In the genomic region with DNA sequence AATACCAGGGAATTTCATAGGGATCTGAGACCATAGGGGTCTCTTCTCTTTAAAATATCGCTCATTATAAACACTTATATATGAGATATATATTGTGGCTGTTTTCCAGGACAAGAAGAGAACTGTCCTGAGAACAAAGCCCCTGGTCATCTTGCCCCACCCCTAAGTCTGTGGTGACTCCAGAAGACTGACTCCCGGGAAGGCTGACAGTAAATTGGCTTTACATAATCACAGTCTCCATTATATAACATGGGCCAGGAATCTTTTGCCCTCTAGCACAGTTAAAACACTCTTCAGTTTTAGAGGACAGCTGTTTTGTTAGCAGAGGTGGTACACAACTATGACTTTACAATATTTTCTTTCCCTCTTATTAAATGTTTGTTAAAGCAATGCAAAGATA, we compare ENCODE assay signal across 16 mouse cellular contexts.
DNase-seq lines count a peak whose midpoint lies in the region; ATAC-seq and TF ChIP-seq lines count a peak whose summit lies in the region.
"Had no signal": no experiment of that assay in that cellular context is flagged by ENCODE, and none has a peak within 500 bp of the region (broad histone marks: within the 10 kb centered on the region; RNA-seq: fewer than 3 reads in every experiment).

No protein-coding gene starts in this region.

- no peak for TF ChIP-seq CTCF in heart, postnatal 0 days (IDR thresholded peaks at IDR 0.05; ENCODE audit: low read depth)
- TF ChIP-seq CTCF in liver, adult 2 months (IDR thresholded peaks at IDR 0.05; ENCODE audit: low read depth, low read length), result no peak

- peaks cover 47% of the 10 kb centered on the region for H3K4me1 ChIP-seq in heart, embryonic 10.5 days
- peaks cover 41% of the 10 kb centered on the region for H3K4me1 ChIP-seq in heart, postnatal 0 days (ENCODE audit: control insufficient read depth, insufficient read depth)
- H3K4me1 ChIP-seq in liver, adult 2 months (ENCODE audit: control insufficient read depth, insufficient read depth, low read length), result peaks cover 34% of the 10 kb centered on the region
- H3K4me1 ChIP-seq in liver, embryonic 12.5 days, result peaks cover 3% of the 10 kb centered on the region; the same call in 1 of the 2 replicates
- peaks cover 38% of the 10 kb centered on the region for H3K4me1 ChIP-seq in embryonic facial prominence, embryonic 15.5 days
- H3K4me1 ChIP-seq: megakaryocyte, embryonic 14.5 days had no signal

- H3K36me3 ChIP-seq in heart, embryonic 10.5 days, result no peaks in the 10 kb centered on the region
- 0 out of 2 replicates have a peak, but pooled peaks cover 3% of the 10 kb centered on the region for H3K36me3 ChIP-seq in heart, postnatal 0 days (replicated peaks; ENCODE audit: control insufficient read depth, insufficient read depth, low read length)
- H3K36me3 ChIP-seq in liver, adult 2 months (ENCODE audit: control insufficient read depth, insufficient read depth, low read length), result no peaks in the 10 kb centered on the region
- H3K36me3 ChIP-seq in liver, embryonic 12.5 days, result no peaks in the 10 kb centered on the region
- no peaks in the 10 kb centered on the region for H3K36me3 ChIP-seq in embryonic facial prominence, embryonic 15.5 days
- H3K36me3 ChIP-seq: midbrain, embryonic 13.5 days; stomach, embryonic 15.5 days had no signal

- no peak overlapping the region for H3K27ac ChIP-seq in heart, embryonic 10.5 days
- H3K27ac ChIP-seq in heart, postnatal 0 days (ENCODE audit: low read depth), result peak overlapping the region; percentile 41
- H3K27ac ChIP-seq in liver, adult 2 months (replicated peaks; ENCODE audit: insufficient read depth, low read depth, low read length), result peak overlapping the region; percentile 90
- H3K27ac ChIP-seq in liver, embryonic 12.5 days, result no peak overlapping the region
- H3K27ac ChIP-seq in embryonic facial prominence, embryonic 15.5 days (replicated peaks), result peak overlapping the region; percentile 63; the same call in 1 of the 2 replicates
- H3K27ac ChIP-seq: midbrain, embryonic 13.5 days; stomach, embryonic 15.5 days had no signal

- H3K27me3 ChIP-seq in heart, embryonic 10.5 days (ENCODE audit: insufficient read depth, poor library complexity, severe bottlenecking), result no peaks in the 10 kb centered on the region
- no peaks in the 10 kb centered on the region for H3K27me3 ChIP-seq in heart, postnatal 0 days (ENCODE audit: control insufficient read depth, insufficient read depth, low read length)
- H3K27me3 ChIP-seq in liver, adult 2 months (ENCODE audit: control insufficient read depth, insufficient read depth, low read length), result no peaks in the 10 kb centered on the region
- H3K27me3 ChIP-seq in liver, embryonic 12.5 days (replicated peaks), result no peaks in the 10 kb centered on the region
- no peaks in the 10 kb centered on the region for H3K27me3 ChIP-seq in embryonic facial prominence, embryonic 15.5 days
- H3K27me3 ChIP-seq: megakaryocyte, embryonic 14.5 days; midbrain, embryonic 13.5 days; stomach, embryonic 15.5 days had no signal

- no peak for TF ChIP-seq EP300 in heart, postnatal 0 days (IDR thresholded peaks at IDR 0.05; ENCODE audit: low read depth)

- intact Hi-C loops in heart, postnatal 25 days (cut with DNase I), result loop anchor here (10.0 kb wide), 1 partner anchor 56 kb away; no protein-coding TSS in a partner anchor

- H3K4me2 ChIP-seq in heart, postnatal 0 days (ENCODE audit: low read depth, low read length), result no peak overlapping the region
- no peak overlapping the region for H3K4me2 ChIP-seq in liver, embryonic 12.5 days
- no peak overlapping the region for H3K4me2 ChIP-seq in embryonic facial prominence, embryonic 15.5 days (replicated peaks)
- H3K4me2 ChIP-seq: midbrain, embryonic 13.5 days; stomach, embryonic 15.5 days had no signal

- no peak for TF ChIP-seq POLR2A in liver, adult 2 months (IDR thresholded peaks at IDR 0.05; ENCODE audit: extremely low read depth, insufficient read depth, low read length)

- H3K79me2 ChIP-seq in liver, adult 2 months (ENCODE audit: control insufficient read depth, insufficient read depth, low read length), result peaks cover 18% of the 10 kb centered on the region; the same call in 1 of the 2 replicates

- H3K9ac ChIP-seq in heart, postnatal 0 days (replicated peaks; ENCODE audit: low read depth, low read length), result no peak overlapping the region
- no peak overlapping the region for H3K9ac ChIP-seq in liver, adult 2 months (ENCODE audit: low read depth, low read length)
- no peak overlapping the region for H3K9ac ChIP-seq in liver, embryonic 12.5 days
- no peak overlapping the region for H3K9ac ChIP-seq in embryonic facial prominence, embryonic 15.5 days
- H3K9ac ChIP-seq: midbrain, embryonic 13.5 days; stomach, embryonic 15.5 days had no signal

- WGBS in heart, embryonic 10.5 days, result 53% methylated on average over 2 of the region's 2 CpGs
- WGBS in heart, postnatal 0 days, result 42% methylated on average over 2 of the region's 2 CpGs
- 57% methylated on average over 2 of the region's 2 CpGs for WGBS in liver, adult 2 months
- WGBS in liver, embryonic 12.5 days (ENCODE audit: insufficient replicate concordance), result 79% methylated on average over 2 of the region's 2 CpGs
- WGBS in embryonic facial prominence, embryonic 15.5 days, result 53% methylated on average over 2 of the region's 2 CpGs

- no peaks in the 10 kb centered on the region for H3K9me3 ChIP-seq in heart, embryonic 10.5 days
- H3K9me3 ChIP-seq in heart, postnatal 0 days (replicated peaks; ENCODE audit: control insufficient read depth, low read length), result no peaks in the 10 kb centered on the region
- no peaks in the 10 kb centered on the region for H3K9me3 ChIP-seq in liver, embryonic 12.5 days (replicated peaks)
- H3K9me3 ChIP-seq in embryonic facial prominence, embryonic 15.5 days (replicated peaks), result no peaks in the 10 kb centered on the region
- H3K9me3 ChIP-seq: midbrain, embryonic 13.5 days; stomach, embryonic 15.5 days had no signal

- H3K4me3 ChIP-seq in heart, embryonic 10.5 days, result no peak overlapping the region
- no peak overlapping the region for H3K4me3 ChIP-seq in heart, postnatal 0 days (ENCODE audit: low read depth, low read length)
- no peak overlapping the region for H3K4me3 ChIP-seq in liver, adult 2 months (ENCODE audit: insufficient read depth, low read depth, low read length)
- no peak overlapping the region for H3K4me3 ChIP-seq in liver, embryonic 12.5 days
- H3K4me3 ChIP-seq in embryonic facial prominence, embryonic 15.5 days (replicated peaks), result no peak overlapping the region
- H3K4me3 ChIP-seq: megakaryocyte, embryonic 14.5 days; midbrain, embryonic 13.5 days; stomach, embryonic 15.5 days had no signal

- DNase-seq in heart, adult 11 months, result peak; percentile 92
- no peak for DNase-seq in heart, embryonic 10.5 days (ENCODE audit: low spot score)
- DNase-seq in heart, postnatal 0 days (ENCODE audit: low spot score), result no peak
- no peak for DNase-seq in heart, postnatal 25 days (ENCODE audit: low spot score)
- peak; percentile 43 for DNase-seq in liver, adult 2 months (ENCODE audit: extremely low read depth, low read depth, low spot score)
- DNase-seq: cerebellum, adult 11 months; cerebellum, postnatal 10 days; gastrocnemius, postnatal 10 days; lung, postnatal 36 days; thymus, postnatal 25 days had no signal

- ATAC-seq in heart, postnatal 0 days (ENCODE audit: insufficient read depth, low read depth), result no peak
- no peak for ATAC-seq in liver, embryonic 12.5 days
- ATAC-seq in embryonic facial prominence, embryonic 15.5 days (ENCODE audit: insufficient number of reproducible peaks, low FRiP score, low TSS enrichment, low read depth), result no peak
- ATAC-seq: forebrain, embryonic 14.5 days; midbrain, embryonic 13.5 days had no signal

Comparison
In these comparisons a context has a peak if more than half of its experiments do, and no peak if none do; other contexts are left out.
1. DNase-seq: peak in heart, adult 11 months (single experiment) and liver, adult 2 months (single experiment); none in heart, embryonic 10.5 days (single experiment), heart, postnatal 0 days (single experiment) and heart, postnatal 25 days (single experiment).
2. H3K27ac ChIP-seq: peak in heart, postnatal 0 days (single experiment), liver, adult 2 months (single experiment) and embryonic facial prominence, embryonic 15.5 days (single experiment); none in heart, embryonic 10.5 days (single experiment) and liver, embryonic 12.5 days (single experiment).